Mouse (Mus musculus) retina, adult 2 months (tissue): ENCODE results near the gene Cdh13.
A peak's percentile ranks its signal among the peaks of the same experiment; 100 is the strongest.

Experiments
- DNase-seq: peaks from one replicate; pipeline ENCODE4 v3.0.0-alpha.2; 2012; ENCODE audit warnings: low read depth, low spot score

The Cdh13 gene

DNA sequence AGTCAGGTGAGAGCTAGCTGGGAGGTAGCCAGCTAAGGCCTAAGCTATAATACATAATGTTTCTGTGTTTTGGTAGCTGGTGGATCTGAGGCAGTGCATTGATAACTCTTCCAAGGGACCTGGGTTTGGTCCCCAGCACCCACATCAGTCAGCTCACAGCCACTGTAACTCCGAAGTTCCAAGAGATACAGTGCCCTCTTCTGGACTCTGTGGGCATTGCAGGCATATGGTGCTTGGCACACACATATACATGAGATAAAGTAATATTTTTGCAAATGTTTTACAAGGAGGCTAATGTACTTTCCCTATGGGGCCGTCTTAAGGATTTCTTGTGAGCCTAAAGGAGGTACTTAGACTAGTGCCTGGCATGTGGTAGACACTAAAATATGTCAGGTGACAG is 755.8 kb downstream of the Cdh13 start:
- no peak for DNase-seq

DNA sequence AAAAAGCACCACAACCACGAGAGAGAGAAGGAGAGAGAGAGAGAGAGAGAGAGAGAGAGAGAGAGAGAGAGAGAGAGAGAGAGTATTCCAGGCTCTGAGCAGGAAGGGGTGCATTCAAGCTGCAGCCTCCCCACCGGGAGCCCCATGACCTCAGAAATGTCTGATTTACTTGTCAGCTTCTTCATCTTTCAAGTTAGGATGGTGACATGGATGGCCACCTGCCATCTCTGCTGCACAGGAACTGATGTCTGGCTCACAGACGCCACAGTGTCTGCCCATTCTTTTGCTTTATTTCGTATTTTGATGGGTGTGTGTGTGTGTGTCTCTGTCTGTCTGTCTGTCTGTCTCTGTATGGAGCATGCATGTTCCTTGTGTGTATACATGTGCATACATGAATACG is 774.3 kb downstream of the Cdh13 start:
- DNase-seq = no peak

DNA sequence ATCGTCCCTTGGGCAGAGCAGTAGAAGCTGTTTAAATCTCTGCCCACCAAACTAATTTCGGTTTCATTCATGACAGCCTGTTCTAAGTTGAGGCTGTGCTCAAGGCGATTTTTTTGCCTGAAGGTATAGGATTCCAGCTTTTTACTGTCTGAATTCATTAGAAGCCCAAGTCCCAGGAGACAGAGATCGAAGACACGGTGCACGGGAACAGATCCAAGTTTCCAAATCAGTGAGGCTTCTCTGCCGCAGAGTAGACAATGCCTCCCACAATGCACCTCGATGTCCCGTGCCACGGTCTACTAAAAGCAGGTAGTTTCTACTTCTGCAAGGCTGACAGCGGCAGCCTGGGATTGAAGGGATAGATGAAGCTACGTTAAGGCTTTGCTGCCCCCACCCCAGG is 778.1 kb downstream of the Cdh13 start:
- DNase-seq = no peak

DNA sequence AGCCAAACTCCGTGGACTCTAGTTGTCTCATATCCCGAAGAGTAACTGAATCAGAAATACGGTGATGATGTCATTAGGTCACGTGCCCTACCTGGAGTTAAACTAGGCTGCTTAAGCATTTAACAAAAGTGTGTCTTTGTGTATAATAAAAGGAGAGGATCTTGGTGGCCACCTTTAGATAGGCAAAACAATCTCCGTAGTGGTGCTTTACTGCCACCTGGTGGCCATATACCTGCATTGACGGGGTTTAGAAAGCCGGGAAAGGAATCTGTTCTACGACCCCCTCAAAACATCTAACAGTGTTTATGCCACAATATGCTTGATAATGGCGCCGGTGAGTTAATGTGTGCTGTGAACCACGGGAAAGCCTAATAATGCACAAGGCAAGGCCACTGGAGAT is 781.0 kb downstream of the Cdh13 start:
- peak; percentile 9 for DNase-seq

DNA sequence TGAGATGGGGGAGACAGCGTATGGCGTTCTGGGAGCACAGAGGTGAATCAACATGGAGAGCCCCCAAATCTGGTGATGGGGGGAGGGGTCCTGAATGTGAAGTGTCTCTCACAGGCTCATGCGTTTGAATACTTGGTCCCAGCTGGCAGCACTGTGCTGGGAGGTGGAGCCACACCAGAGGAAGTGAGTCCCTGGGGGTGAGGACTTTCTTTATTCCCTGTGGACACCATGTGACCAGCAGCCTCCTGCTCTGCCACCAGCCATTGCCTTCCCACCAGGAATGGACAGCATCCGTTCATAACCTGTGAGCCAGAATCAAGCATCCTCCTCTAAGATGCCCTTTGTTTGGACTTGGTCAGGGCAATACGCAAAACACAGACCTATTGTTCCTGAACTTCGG is 788.8 kb downstream of the Cdh13 start:
- no peak for DNase-seq

DNA sequence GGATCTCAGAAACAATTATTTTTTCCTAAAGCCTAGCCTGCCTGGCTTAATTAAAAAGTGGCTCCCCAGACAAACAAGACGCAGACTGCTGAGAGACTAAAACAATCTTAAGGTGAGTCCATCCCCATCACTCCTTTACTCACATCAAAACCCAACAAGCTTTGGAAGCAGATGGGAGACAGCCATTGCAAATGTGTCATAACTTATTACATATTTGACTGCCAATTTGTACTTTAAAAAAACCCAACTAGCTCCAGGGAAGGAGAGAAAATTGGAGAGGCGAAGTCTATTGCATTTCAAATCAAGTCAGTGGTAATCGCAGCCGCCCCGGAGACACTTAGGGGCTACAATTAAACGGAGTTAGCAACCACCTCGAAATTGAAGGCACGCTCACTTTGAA is 801.5 kb downstream of the Cdh13 start:
- DNase-seq = no peak

DNA sequence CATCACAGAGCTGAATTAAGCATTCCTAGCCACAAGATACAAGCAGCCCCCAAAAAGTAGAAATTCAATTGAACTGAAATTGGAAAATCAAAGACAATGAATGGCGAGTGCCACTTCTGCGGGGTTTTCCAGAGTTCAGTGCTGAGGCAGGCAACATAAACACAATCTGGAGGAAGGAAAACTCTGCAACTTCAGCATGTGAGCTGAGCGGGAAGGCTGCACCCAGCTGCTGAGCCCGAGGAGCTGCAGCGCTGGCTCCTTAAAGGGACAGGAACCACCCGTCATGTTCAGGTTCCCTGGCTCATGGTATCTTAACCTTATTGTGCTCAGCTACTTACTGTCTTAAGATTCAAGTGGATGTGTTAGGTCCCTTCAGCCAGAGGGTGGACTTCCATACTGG is 814.7 kb downstream of the Cdh13 start:
- no peak for DNase-seq

DNA sequence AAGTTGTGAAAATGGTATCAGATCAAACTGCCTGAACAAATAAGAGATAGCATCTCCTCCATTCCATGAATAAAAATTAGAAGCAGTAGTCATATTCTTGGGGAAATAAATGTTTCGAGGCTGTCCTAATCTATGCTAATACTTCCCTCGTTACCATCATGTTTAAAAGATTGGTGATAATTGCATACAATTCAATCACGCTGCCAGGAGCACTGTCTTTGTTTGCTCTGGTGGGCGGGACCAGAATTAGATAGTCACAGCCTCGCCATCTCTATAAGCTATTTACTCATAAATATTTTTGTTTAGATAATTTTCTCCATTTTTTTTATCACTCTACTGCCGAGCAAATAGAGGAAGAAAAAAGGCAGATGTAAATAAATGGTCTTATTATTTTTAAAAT is 819.3 kb downstream of the Cdh13 start:
- no peak for DNase-seq

DNA sequence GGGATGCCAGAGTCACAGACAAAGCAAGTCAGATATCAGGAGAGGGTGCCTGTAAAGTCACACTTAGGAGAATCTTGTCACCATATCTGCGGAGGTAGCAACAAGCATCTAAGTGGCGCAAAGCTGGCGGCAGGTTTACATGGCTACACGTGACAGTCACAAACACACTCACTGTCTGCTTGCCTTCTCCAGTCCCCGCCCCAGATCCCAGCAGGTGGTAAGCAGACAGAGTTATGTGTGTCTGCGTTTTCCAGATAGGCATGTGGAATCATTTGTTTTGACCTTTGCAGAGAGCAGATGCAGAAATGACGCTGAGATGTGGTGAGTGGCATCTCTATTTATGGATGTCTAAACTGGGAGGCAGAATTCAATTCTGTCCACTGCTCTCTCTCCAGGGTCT is 826.1 kb downstream of the Cdh13 start:
- DNase-seq = no peak

DNA sequence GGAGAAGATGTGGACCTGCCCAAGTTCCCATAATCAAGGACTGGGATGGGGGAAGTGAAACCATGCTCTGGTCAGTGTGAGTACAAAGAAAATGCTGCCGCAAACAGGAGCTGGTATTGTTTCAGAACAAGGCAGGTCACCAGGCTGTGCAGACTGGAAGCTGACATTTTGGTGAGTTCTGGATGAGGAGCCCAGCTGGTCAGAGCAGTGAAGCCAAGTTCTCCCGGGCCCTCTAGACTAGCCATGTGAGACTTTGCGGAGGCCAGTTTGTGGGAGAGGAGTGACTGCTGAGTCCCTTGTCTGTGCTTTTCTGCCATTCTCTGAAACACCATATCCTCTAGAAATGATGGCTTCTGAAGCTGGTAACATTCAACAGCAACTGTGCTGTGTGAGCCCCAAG is 829.3 kb downstream of the Cdh13 start:
- no peak for DNase-seq

DNA sequence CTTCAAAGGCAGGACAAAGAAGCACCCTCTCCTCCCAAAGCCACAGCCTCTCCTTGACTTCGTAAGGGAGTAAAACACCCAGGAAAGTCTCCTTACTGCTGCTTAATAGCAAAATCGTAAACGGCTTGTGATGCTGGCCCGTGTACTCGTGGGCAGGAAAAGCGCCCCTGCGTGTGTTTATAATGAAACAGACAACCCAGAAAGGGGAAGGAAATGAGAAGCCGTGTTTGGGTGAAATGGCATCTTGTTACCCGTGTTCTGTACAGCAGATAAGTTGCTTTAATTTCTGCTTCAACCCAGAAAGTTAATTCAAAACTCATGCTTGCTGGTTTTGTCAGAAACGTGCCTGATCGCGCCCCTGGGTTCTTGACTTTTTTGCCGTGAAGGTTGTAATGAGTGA is 837.7 kb downstream of the Cdh13 start:
- DNase-seq = no peak

DNA sequence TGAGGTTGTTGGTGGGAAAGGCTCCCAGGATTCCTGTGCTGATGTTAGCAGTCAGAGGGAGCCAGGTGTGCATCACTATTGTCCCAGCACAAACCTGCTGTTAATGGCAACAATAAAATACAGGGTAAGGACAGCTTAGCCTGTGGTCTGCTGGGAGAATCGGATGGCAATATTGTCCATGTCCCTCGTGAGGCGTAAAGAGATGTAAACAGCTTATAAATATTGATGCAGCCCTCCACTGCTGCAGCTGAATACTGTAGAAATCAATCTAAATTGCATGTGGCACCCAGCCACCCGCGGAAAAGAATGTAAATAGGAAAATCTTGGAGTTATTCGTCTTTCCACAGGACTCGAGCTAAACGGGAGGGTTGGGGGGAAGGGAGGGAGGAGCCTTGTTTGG is 844.3 kb downstream of the Cdh13 start:
- no peak for DNase-seq

DNA sequence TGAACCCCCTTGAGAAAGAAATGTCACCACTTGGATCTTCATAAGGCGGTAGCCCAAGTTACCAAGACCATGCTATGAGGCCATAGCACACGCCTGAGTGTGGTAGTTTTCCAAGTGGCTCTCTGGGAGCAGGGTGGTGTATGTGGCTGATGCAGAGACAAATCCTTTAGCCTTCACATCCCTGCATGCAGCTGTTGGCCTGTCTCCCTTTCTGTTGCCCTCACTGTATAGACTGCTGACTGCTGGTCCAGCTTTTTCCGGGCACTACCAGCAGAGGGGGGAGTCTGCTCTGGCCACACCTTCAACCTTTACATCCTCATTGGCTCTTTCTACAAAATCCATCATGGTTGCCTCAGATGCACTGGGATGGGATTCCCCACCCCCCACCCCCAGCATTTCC is 844.7 kb downstream of the Cdh13 start:
- DNase-seq = no peak

DNA sequence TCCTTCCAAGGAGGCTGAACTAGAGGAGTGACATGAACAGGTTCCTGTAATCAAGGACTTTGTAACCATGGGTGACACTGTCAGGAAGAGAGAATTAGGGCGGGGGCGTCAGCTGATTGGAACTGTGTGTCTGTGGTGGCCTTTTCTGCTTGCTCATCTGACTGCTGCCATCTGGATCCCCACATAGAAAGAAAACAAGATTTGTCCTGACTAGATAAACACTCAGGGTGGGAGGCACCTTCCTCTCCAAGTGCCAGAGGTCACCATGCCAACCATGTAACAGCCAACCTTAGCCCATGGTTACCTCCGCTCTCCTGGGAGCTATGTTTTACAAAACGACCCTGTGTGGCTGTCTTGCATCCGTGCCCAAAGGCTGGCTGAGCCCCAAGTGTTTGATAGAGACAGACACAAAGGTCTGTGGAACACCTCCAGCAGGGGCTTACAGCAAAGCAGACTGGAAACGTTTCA is 873.0 kb downstream of the Cdh13 start:
- DNase-seq = no peak

DNA sequence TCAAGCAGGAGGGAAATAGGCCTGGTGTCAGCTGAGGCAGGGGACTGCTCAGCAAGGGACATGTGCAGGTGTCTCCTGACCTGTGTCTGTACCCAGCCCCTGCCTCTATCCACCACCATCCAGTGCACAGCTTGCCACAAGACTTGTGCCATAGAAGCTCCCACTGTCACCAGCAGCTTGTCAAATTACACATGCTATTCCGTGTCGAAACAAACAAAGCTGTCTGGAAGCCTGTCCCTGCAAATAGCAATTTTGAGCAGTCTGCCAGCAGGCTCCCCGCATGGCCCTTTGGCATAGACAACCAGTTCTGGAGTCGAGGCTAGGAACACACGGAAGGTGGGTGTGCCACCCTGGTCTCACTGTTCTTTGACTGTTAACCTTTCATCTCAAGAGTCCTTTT is 875.1 kb downstream of the Cdh13 start:
- no peak for DNase-seq

DNA sequence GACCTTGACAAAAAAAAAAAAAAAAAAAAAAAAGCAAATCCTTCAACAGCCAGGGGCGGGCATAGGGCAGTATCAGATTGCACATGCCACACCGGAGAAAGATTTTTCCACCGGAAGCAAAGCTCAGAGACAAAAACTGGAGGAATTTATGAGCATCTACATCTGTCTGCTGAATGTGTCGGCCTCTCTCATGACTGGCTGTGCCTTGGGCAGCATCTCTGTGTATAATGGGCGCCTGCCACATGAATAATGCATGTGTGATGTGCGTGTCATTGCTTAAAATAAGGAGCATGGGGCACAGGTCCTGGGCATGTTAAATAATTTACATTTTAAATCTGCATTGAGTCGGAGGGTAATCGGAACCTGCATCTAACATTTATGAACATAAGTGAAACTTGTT is 876.3 kb downstream of the Cdh13 start:
- DNase-seq = no peak

DNA sequence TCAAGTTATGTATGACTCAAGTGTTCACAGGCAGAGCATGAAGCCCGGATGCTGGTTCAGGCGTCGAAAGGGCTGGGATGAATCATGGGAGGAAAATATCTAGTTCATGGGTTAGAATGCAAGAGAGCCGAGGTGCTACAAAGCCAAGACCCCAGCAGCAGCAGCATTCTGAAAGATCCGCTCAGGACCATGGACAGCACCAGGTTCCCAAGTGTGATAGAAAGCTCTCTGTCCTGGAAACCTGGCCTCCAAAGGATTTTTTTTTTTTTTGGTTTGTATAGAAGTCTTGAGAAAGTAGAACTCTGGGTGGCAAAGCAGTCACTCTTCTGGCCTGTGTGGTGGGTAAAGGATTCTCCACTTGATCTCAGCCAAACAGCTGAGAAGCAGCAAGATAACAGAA is 880.5 kb downstream of the Cdh13 start:
- DNase-seq = no peak

DNA sequence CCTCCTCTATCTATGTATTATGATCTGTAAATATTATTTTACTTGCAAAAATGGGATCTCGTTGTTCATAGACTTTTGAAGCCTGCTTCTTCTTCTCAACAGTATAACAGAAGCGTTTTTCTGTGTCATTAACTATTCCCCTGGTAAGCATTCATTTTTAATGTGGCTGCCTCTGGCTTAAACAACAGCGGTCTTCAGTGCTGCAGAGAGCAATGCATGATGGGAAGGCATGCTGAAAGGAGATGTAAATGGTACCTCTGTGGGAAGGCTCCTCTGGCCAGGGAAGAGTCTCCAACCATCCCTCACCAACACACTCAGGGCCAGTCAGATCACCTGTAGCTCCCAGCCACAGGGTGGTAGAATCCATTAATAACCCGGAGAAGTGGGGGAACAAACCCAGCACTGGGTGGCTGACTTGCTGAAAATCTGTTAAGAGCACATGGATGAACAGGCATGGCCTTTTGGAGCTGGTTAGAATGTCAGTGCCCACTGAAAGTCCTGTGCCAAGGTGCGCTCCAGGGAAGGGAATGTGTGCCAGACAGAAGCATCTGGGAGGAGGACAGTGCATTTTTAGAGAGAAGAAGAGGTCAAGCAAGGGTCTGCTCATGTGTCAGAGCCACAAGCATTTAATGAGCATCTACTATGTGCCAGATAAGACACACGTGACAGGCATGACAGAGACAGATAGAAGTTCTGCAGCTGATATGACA is 893.8 kb downstream of the Cdh13 start:
- DNase-seq = no peak

DNA sequence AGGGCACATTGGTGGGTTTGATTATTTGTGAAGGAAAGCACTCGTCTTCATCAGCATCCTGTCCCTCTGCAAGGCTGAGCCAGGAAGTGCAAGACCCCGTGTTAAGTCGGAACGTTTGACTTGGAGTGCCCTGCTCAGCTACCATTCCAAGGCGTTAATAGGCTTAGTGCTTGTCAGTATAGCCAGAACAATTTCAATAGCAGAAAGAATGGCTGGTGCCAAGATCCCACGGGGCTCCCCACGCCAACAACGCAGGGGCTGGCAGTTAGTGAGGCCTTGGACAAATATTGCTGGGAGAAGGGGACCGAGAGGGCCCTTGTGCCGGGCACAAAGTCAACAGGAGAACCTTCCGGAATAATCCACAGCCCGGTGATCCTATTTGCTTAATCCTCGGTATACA is 897.1 kb downstream of the Cdh13 start:
- DNase-seq = no peak

DNA sequence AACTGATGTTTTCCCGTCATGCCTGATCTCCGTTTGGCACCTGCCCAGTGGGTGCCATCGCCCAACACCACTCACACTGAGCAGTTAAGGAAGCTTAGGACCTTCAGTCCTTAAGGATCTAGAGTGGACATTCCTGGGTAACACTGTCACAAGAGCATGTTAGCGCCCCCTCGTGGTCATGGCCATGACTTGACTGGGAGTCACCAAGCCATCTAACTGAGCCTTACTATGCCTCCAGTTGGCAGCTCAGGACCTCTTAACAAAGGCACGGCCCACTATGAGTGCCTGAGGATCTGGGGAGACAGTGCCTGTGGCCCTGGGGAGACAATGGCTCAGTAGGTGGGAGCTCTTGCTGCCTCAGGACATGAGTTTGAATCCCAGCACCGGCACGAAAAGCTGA is 912.2 kb downstream of the Cdh13 start:
- no peak for DNase-seq

DNA sequence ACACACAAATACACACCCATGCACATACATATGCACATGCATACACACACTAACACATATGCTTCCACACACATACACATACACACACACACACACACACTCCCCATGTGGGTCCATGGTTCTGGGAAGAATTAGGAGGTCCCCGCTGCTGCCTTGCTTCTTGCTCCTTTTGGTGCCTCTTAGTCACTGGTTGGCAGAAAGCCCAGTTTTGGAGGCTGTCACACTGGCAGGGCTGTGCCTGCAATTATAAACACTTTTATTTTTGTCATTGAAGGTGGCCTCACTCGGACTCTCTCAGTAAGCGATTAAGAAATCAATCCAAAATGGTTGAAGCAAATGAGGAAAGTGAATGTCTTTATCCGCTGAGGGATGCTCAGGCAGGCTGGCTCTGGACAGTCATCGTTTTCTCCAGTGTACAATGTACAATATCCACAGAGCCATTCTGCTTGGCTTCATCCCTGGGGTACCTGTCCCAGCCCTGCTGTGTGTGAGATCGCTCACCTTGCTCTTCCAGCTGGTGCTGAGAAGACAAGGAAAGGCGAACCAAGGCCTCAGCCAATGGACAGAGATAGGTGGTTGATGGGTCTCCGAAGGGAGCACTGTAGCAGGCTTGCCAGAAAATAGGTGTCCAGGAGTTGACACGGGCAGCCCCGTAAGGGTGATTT is 913.1 kb downstream of the Cdh13 start:
- DNase-seq = no peak

DNA sequence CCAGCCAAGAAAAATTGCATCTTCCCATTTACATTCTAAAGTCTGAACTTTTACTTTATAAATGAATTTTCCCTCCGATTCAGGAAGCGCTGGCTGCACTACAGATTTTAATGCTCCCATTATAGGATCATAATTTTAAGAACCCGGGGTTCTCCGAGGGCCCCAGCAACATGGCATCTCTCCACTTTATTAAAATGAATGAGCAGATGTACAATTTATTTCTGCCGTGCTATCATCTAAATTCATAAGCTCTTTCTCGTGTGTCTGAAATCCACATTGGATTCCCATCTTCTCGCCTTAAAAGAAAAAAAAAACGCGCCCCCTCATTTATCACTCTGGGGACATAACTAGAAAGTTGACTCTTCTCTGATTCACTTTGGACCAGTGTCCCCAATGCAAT is 925.0 kb downstream of the Cdh13 start:
- no peak for DNase-seq

DNA sequence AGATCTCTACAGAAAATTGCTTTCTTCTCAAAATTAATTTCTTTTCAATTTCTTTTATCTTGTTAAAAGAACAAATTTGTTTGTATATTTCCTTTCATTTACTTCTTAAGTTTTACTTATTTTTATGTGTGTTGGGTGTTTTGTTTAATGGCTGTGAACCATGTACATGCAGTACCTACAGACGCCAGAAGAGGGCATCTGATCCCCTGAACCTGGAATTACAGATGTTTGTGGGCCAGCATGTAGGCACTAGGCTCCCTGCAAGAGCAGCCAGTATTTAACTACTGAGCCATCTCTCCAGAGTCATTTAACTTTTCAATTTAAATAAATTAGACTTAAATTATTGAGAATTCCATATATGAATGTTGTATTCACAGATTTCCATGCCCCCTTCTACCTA is 941.0 kb downstream of the Cdh13 start:
- DNase-seq = peak; percentile 8

DNA sequence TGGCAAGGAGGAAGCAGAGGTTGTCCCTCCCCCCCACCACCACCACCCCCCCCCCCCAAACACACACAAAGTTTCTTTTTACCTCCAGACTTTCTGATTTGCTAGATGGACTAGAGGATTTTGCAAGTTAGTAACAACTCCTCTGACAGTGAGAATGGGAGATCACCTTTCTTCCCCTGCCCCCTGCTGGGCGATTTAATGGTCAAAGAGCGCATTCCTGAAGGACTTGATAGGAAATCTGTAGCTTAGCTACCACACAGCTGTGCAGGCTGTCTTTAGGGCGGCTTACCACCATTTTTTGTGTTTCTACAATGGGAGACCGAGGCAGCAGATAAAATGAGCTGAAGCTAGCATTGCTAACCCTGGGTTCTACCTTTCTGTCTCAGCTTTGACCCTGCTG is 961.6 kb downstream of the Cdh13 start:
- DNase-seq = no peak
